Mouse (Mus musculus) layer of hippocampus, adult 2 months (tissue): Measurements from ENCODE around the gene Dntt. TPM values are rescaled to one million over a fixed set of nuclear protein-coding genes. Genes with fewer than 3 reads are reported as not detected.

Source experiments
- DNase-seq, 2 experiments: peaks; one replicate each; pipeline ENCODE4 v3.0.0; 2022; ENCODE audit warnings: low spot score in 2 of 2
- H3K27ac ChIP-seq: fragments of 200-600 bp; 2 replicates; pipeline ENCODE4 v1.8.1; 2022
- H3K4me3 ChIP-seq: fragments of 200-600 bp; 2 replicates; pipeline ENCODE4 v1.8.1; 2022; ENCODE audit warnings: mild to moderate bottlenecking
- CTCF ChIP-seq: fragments of 200-600 bp; conservative IDR thresholded peaks from 2 replicates; pipeline ENCODE4 v1.8.1; 2022; ENCODE audit warnings: antibody characterized with exemption, mild to moderate bottlenecking, moderate library complexity
- long read RNA-seq, 2 experiments: library from polyadenylated mRNA; stranded (forward); transcript quantifications; one replicate each; pipeline ENCODE4 v2.0.0; 2021; ENCODE audit warnings: borderline mapping rate in 2 of 2
- total RNA-seq, 2 experiments: library from RNA; stranded (reverse); gene quantifications; 2 replicates each; pipeline ENCODE4 v1.2.3; 2021

Dntt gene
- total RNA-seq = not detected
- long read RNA-seq, experiment 1 = 0 reads
- long read RNA-seq, experiment 2 = 0 reads

GRCm38 (mm10) chr19:41029219-41029618 is at the start of gene Dntt:
Dntt (plus strand) TSS chr19:41029275.
- Histone ChIP-seq H3K4me3 (no peak within 1 kb of the TSS), H3K27ac (peak within 1 kb of the TSS; percentile 7; the same call in 1 of the 2 replicates)
- TF ChIP-seq CTCF = no peak
- DNase-seq = no peak

DNA sequence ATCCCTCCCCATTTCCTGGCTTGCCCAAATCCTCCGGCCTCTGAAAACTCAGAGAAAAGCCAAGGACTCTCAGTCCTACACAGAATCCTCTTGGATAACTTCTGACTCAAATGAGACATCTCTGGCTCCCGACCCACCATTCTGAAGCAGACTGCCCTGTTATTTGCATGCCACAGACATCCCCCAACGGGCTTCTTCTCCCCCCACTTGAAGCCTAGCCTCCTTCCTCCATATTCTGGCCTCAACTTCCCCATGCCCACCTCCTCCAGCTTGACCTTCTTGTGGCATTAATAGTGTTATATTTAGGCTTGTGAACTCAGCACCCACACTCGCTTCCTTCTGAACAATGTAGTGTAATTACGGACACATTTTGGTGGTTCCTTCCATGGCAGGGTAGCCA is 48.4 kb upstream of the Dntt start:
- no peak for DNase-seq
- Histone ChIP-seq H3K27ac (no peak overlapping the region), H3K4me3 (no peak overlapping the region)
- TF ChIP-seq CTCF = no peak

- Histone ChIP-seq H3K4me3 (no peak overlapping the region), H3K27ac (no peak overlapping the region)
- peak in 1 of 2 experiments; percentile 57 for DNase-seq
- no peak for TF ChIP-seq CTCF
These were observed 44.5 kb upstream of the Dntt start for GRCm38 (mm10) chr19:40984536-40984935.

DNA sequence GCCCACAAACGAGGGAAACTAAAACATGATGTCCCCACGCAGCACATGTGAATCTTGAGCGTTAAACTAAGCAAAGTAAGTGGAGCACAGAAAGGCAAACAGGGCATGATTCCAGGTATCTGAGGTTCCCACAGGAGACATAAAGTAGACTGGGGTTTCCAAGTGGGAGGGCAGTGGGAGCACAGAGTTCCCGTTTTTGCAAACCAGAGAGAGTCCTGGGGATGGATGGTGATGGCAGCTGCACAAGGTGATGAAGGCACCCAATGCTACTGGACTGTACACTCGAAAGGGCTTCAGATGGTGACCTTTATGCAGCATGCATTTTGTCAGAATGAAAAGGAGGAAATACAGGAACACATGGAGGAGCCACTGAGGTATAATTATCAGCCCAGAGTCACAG is 40.2 kb upstream of the Dntt start:
- DNase-seq = no peak
- no peak for TF ChIP-seq CTCF

DNA sequence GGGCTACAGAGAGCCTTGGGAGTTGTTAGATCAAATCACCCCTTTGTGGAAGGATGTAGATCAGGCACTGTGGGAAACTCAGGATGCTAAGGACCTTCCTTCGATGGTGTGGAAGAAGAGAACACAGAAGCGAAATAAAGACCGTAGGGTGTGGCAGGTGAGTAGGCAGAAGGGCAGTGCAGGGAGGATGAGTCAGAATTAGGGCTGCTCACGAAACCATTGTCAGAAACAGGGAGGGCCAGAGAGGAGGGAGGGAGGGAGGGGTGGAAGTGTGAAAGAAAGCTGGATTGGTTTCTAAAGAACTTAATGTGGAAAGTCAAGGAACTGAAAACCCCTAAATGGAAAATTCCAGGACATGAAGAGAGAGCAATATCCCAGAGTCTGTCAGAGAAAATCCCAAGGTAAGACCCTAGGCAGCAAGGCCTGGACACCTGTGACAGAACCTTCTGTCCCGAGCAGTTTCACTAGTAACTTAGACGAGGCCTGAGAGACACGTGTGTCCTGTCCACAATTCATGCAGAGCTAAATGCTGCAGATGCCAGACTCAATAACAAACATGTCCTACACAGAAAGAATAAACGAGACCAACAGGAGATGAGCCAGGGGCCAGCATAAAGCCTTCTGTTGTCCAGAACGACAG is 39.0 kb upstream of the Dntt start:
- DNase-seq = no peak
- no peak overlapping the region for H3K4me3 ChIP-seq
- H3K27ac ChIP-seq = no peak overlapping the region
- TF ChIP-seq CTCF = no peak

More for the DNA sequence above, 40.2 kb upstream of the Dntt start:
- Histone ChIP-seq H3K27ac (no peak overlapping the region), H3K4me3 (no peak overlapping the region)

DNA sequence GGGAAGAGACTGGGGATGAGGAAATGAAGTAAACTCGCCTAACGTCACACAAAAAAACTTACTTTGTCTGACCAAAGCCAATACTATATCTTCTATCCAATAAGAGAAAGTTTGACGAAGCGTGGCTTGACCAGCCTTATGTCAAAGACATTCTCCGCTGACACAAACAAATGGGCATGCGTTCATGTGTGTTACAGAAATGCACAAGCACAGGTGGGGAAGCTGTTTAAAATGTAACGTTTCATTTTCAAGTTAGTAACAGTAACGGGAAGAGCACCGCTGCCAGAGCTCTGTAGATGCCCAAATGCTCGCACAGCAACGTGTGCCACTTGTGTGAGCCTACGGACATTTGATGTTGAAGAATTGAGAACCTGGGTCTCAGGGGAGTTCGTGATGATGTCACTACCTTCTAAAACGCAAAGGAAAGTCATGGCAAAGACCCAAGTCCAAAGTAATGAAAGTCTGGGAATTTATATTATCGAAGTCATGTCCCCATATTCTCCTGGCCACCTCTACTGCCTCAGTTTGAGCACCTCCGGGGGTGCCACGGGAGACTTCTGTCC is 38.2 kb upstream of the Dntt start:
- H3K4me3 ChIP-seq = no peak overlapping the region
- TF ChIP-seq CTCF = no peak
- no peak overlapping the region for H3K27ac ChIP-seq
- no peak for DNase-seq

- no peak overlapping the region for H3K27ac ChIP-seq
- no peak overlapping the region for H3K4me3 ChIP-seq
- no peak for DNase-seq
- no peak for TF ChIP-seq CTCF
These were observed 37.4 kb upstream of the Dntt start for GRCm38 (mm10) chr19:40991626-40992025.

DNA sequence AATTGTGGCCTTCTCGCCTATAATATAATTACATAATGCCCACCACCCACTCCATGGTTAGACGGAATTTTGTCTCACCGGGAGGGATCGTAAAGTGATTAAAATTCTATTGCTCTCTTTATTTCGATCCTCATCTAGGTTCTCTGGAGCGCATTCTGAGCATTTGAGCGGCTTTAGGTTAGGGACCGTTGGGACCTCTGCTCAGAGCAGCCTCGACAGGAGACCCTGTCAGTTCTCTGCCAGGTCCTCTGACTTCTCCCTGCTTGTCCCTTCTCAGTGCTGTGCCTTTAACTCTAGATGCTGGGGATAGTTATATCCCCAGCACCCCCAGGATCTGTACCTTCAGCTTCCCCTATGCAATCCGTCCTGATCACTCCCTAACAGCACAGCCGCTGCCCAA is 37.0 kb upstream of the Dntt start:
- no peak for TF ChIP-seq CTCF
- DNase-seq = no peak
- Histone ChIP-seq H3K27ac (peak overlapping the region; percentile 71; the same call in 1 of the 2 replicates), H3K4me3 (no peak overlapping the region; the same call in 1 of the 2 replicates)

DNA sequence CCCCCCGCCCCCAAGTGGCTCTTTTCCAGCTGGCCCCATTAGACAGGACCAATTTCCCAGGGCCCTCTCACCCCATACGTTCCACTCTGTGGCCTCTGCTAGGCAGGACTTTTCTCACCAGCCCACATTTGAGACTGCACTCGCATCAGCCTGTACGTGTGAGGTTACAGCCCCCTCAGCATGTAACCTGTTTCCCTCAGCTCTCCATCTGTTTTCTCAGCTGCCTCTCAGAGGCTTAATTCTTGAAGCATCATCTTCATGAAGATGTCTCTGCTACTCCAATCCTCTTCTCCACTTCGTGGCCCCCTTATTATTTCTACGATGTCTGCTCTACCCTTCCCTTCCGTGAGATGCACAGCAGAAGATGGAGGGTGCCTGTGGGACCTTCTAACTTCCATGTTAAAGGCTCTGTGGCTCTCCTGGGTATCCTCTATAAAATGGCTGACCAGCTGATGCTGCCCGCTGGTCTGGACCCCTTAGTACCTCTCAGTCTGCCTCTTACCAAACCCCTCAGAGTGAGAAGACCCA is 36.5 kb upstream of the Dntt start:
- no peak for TF ChIP-seq CTCF
- Histone ChIP-seq H3K27ac (peak overlapping the region; percentile 71; the same call in 1 of the 2 replicates), H3K4me3 (peak overlapping the region; percentile 6; the same call in 1 of the 2 replicates)
- DNase-seq = no peak

DNA sequence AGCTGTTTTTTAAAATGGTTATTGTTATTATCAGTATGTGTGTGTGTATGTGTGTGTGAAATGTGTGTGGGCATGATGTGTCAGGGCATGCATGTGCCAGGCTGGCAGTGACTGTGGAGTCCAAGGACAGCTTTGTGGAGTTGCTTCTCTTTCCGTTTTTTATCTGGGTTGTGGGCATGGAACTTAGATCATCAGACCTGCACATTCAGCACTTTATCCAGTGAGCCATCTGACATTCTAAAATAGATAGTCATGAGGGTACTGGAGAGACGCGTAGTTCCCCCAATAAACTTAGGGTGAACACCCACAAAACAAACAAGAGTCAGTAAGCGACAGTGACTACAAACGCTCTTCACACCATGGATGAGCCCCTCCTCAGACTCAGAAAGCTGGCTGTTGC is 35.7 kb upstream of the Dntt start:
- peak overlapping the region; percentile 71 for H3K27ac ChIP-seq
- H3K4me3 ChIP-seq = peak overlapping the region; percentile 4; the same call in 1 of the 2 replicates
- no peak for TF ChIP-seq CTCF
- DNase-seq = no peak

DNA sequence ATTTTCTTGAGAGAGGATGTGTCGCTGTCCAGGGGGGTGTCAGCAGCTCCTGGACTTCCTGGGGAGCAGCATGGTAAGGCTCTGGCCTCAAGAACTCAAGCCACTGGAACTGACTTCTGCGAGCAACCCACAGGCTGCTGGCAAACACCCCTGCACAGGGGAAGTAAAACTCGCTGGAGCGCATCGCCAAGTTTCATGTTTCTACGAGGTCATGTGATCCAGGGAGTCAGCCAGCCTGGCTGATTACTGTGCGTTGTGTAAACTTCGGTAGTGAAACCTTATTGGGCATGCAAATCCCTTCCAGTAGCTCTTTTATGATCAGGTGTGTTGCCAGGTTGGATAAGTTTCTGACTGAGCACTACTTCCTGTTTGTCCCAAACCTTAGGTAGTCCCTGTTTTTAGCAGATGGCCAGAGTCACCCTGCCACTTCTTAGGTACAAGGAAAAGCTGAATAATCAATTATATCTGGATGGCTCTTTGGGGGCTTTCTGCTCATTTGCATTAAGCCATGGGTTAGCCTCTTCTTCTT is 35.0 kb upstream of the Dntt start, which contains the start of gene Blnk:
Gene Blnk (minus strand): TSS at position 479 of the 529 bp plus-strand sequence.
- peak within 1 kb of the TSS; percentile 71 for H3K27ac ChIP-seq
- peak within 1 kb of the TSS; percentile 4; the same call in 1 of the 2 replicates for H3K4me3 ChIP-seq
- peak; percentile 42 to 59 for DNase-seq
- no peak for TF ChIP-seq CTCF

GRCm38 (mm10) chr19:40994911-40995310 is 34.2 kb upstream of the Dntt start:
- DNase-seq = no peak
- no peak for TF ChIP-seq CTCF
- Histone ChIP-seq H3K27ac (peak overlapping the region; percentile 60; the same call in 1 of the 2 replicates), H3K4me3 (no peak overlapping the region)
